Mouse (Mus musculus) Patski (cell line): ENCODE measurements around the gene Ift122. TPM values are rescaled to one million over a fixed set of nuclear protein-coding genes. Genes with fewer than 3 reads are reported as not detected.

Source experiments
- ATAC-seq: fragments of 100-300 bp; one replicate; pipeline ENCODE4 v1.8.0; 2021
- CTCF ChIA-PET: fragments of 350-600 bp; sonication (Branson Sonifier 250); formaldehyde crosslinking; loops from one replicate; lab custom pipeline; 2022; ENCODE audit warnings: inconsistent platforms; lab: Charles Lee
- POLR2A ChIA-PET: fragments of 350-600 bp; sonication (Branson Sonifier 250); formaldehyde crosslinking; loops from one replicate; lab custom pipeline; 2022; ENCODE audit warnings: antibody characterized with exemption, inconsistent platforms; lab: Charles Lee
- DNase-seq: peaks from one replicate; pipeline ENCODE4 v3.0.0-alpha.2; 2011; ENCODE audit warnings: low read depth, low spot score
- H3K27me3 ChIP-seq: fragments of 371-371 bp; one replicate; pipeline ENCODE4 v1.5.1; 2021
- CTCF ChIP-seq: fragments of 100-300 bp; IDR thresholded peaks from one replicate; pipeline ENCODE4 v1.5.1; 2021
- in situ Hi-C: fragments of 300-500 bp; cut with MboI; formaldehyde crosslinking; loops from 3 replicates; pipeline ENCODE4 v1.11.1; 2018; ENCODE audit warnings: low pct_unique_long_range_greater_than_20kb, mixed read lengths
- polyA plus RNA-seq: library from polyadenylated mRNA; unstranded; gene quantifications from one replicate; pipeline ENCODE4 v1.2.3, GENCODE M21; 2021

The Ift122 gene
- polyA plus RNA-seq, 1 experiment from 2014 or later = 41.6 TPM

GRCm38 (mm10) chr6:115935544-115935943 lies 82.3 kb downstream of the Ift122 start:
- in situ Hi-C loops = no loop called here
- ChIA-PET POLR2A (no interaction called here), CTCF (interaction anchor here (0.9 kb wide), 1 partner anchor 44 kb away, joined by 3 read pairs; no protein-coding TSS in a partner anchor)
- no peaks in the 10 kb centered on the region for H3K27me3 ChIP-seq
- no peak for DNase-seq
- TF ChIP-seq CTCF = no peak
- ATAC-seq = no peak

DNA sequence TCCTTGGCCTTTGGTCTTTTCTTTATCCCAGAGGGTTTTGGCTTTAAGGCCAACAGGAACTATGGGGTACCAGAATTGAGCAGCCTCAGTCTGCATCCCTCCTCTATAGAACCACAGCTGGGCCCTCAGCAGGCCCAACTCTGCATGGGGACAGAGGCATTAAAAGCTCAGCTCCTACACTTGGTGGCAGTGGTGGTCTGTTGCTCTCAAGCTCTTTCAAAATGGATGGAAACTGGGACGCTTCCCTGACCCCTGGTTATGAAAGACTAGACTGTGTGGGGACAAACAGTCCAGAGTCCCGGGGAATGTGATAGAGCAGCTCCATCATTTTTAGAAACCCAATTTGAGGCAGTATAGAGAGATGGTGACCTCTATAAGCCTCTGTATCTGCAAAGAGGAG lies 84.7 kb downstream of the Ift122 start:
- DNase-seq (no peak), ATAC-seq (no peak)
- CTCF ChIA-PET = interaction anchor here (1.4 kb wide), 1 partner anchor 22 kb away, joined by 3 read pairs; no protein-coding TSS in a partner anchor
- in situ Hi-C loops = no loop called here
- POLR2A ChIA-PET = no interaction called here
- H3K27me3 ChIP-seq = no peaks in the 10 kb centered on the region
- no peak for TF ChIP-seq CTCF

DNA sequence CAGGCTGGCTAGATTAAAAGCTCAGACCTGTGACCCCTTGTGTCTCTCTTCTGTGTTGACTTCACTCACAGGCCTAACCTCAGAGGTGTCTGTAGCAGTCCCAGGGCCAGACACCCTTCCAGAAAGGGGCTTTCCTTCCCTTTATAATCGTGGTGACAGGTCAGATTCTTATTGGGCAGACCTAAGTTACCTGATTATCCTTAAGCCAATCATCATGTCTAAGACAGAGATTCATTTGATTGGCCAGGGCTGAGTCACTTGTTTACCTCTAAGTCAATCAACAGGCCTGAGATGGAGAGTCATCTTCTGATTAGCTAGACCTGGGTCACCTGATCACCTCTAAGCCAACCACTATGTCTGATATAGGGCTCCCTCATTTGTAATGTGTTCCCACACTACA lies 85.5 kb downstream of the Ift122 start:
- H3K27me3 ChIP-seq = no peaks in the 10 kb centered on the region
- DNase-seq (no peak), ATAC-seq (no peak)
- TF ChIP-seq CTCF = no peak
- ChIA-PET POLR2A (no interaction called here), CTCF (interaction anchor here (1.4 kb wide), 1 partner anchor 22 kb away, joined by 3 read pairs; no protein-coding TSS in a partner anchor)
- in situ Hi-C loops = no loop called here

GRCm38 (mm10) chr6:115940603-115941002 lies 87.3 kb downstream of the Ift122 start:
- in situ Hi-C loops = no loop called here
- CTCF ChIA-PET = no interaction called here

DNA sequence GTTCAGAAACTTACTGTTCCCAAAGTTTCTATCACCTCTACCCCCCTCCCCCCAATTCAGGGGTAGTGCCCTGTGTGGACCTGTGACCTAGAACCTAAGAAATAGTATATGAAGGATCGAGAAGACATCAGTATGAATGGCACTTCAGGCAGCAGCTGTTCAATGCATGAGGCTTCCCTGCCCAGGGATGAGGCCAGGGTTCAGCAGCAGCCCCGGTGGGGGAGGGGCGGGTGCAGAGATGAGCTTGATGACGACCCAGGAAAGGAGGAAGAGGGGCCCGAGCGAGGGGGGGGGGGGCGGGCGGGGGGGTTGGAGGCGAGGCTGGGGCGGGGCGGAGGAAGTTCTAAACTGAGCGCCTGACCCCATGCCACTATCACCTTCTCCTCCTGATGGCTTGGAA lies 87.9 kb downstream of the Ift122 start:
- CTCF ChIA-PET = no interaction called here
- TF ChIP-seq CTCF = no peak
- DNase-seq = no peak
- no peak for ATAC-seq
- H3K27me3 ChIP-seq = no peaks in the 10 kb centered on the region
- POLR2A ChIA-PET = no interaction called here
- in situ Hi-C loops = no loop called here

More at GRCm38 (mm10) chr6:115940603-115941002, 87.3 kb downstream of the Ift122 start:
- ATAC-seq = no peak
- TF ChIP-seq CTCF = no peak
- POLR2A ChIA-PET = no interaction called here
- no peak for DNase-seq
- no peaks in the 10 kb centered on the region for H3K27me3 ChIP-seq

DNA sequence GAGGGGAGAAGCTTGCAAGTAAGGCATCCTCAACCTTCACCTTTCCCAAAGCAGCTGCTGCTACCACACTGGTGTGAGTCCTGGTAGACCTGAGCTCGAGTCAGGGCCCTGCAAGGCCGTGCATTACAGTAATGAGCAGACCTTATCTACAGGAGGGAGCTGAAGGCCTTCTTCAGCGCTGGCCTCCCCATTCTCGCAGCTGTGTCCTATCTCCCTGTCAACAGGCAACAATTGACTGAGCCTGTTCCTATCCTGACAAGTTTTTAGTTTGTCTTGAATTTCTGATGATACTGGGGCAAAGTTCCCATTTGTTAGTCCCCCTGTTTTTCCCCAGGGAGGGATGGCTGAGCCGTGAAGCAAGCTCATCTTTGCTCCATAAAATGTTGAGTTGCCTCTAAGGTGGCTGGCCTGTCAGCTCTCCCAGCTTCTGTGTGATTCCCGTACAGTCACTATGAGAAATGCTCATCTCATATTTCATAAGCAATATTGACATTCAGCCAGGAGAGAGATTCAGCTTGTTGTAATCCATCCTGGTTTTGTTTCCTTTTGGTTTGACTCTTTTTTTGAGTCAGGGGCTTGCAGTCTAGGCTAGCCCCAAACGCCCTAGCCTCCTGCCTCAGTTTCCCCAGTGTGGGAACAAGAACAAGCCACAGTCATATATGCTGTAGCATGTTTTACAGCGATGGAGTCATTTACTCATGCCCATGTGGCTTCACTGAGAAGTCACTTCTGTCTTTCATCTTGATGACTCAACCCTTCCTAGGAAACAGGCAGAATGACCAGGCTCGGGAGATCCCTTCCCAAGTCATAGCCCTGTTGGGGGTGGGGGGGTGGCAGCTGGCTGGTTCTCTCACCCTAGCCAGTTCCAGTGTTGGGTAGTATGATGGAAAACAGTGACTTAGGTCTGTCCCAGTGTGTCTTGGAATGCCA lies 90.5 kb downstream of the Ift122 start:
- TF ChIP-seq CTCF = no peak
- in situ Hi-C loops = no loop called here
- ATAC-seq (no peak), DNase-seq (no peak)
- H3K27me3 ChIP-seq = no peaks in the 10 kb centered on the region
- POLR2A ChIA-PET = interaction anchor here (0.9 kb wide), 1 partner anchor 88 kb away, joined by 3 read pairs; no protein-coding TSS in a partner anchor
- CTCF ChIA-PET = interaction anchor here (1.2 to 1.8 kb wide), 2 partner anchors 13 to 18 kb away, joined by 4 to 10 read pairs; partner anchors contain the start of gene Rho

DNA sequence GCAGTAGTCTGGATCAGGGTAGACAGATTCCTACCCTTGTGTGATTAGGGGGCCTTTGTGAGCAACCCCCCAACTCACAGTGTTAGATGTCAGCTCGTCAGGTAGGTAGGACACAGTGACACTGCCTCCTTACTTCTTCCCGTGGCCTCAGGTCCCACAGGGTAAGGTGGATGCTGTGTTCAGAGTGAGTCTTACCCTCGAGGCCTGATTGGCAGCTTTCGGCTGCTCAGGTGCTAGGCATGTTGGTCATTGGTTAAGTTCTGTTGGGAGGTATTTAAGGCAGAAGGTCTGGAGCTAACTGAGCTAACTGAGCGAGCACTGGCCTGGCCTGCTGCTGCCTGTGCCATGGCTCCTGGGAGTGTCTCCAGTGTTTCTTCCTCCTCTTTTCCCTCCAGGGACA lies 91.4 kb downstream of the Ift122 start, which contains the start of gene H1foo:
Gene H1foo (plus strand): TSS at position 301 of the 400 bp plus-strand sequence.
- ATAC-seq (no peak), DNase-seq (no peak)
- in situ Hi-C loops = no loop called here
- H3K27me3 ChIP-seq = no peaks in the 10 kb centered on the region
- ChIA-PET CTCF (interaction anchor here (1.1 kb wide), 1 partner anchor 33 kb away, joined by 3 read pairs; no protein-coding TSS in a partner anchor), POLR2A (no interaction called here)
- no peak for TF ChIP-seq CTCF

DNA sequence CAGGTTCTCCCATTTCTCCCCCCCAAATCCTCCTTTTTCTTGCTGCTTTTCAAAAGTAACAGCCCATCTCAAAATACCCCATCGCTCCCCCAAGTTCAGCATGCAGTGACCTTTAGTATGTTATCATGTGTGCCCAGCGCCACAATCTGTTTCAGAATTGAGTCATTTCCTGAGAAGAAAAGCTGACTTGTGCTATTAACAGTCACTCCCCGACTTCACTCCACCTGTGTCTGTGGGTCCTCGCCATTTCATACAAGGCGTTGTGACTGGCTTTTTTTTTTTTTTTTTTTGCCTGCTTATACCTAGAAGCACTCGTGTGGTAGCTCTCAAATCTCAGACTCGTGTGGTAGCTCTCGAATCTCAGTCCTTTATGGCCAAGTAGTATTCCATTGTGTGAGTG lies 92.4 kb downstream of the Ift122 start:
- in situ Hi-C loops = no loop called here

DNA sequence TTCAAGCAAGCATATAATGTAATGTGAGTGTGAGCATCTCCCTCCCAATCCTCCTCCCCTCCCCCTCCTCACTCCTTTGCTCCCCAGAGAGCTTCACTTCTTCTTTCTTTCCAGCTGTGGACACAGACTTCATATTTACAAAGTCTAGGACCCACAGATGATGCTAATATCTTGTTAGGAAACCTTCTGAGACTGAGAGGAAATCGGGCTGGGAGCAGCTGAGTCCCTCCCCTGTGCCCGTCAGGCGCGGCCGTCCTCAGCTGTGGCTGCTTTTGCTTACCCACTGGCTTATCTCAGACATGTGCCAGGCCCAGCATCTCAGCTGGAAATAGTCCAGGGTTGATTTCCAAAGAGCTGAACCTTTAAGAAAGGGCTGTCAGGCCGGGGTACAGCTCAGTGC lies 93.1 kb downstream of the Ift122 start:
- POLR2A ChIA-PET = no interaction called here
- no peak for TF ChIP-seq CTCF
- in situ Hi-C loops = no loop called here
- no peaks in the 10 kb centered on the region for H3K27me3 ChIP-seq
- DNase-seq = no peak
- CTCF ChIA-PET = interaction anchor here (1.1 kb wide), 1 partner anchor 25 kb away, joined by 3 read pairs; no protein-coding TSS in a partner anchor
- no peak for ATAC-seq

More for the DNA sequence above, 92.4 kb downstream of the Ift122 start:
- DNase-seq (no peak), ATAC-seq (no peak)
- TF ChIP-seq CTCF = no peak
- H3K27me3 ChIP-seq = no peaks in the 10 kb centered on the region
- POLR2A ChIA-PET = no interaction called here
- CTCF ChIA-PET = interaction anchor here (1.1 kb wide), 2 partner anchors 26 to 32 kb away, joined by 3 read pairs; no protein-coding TSS in a partner anchor

DNA sequence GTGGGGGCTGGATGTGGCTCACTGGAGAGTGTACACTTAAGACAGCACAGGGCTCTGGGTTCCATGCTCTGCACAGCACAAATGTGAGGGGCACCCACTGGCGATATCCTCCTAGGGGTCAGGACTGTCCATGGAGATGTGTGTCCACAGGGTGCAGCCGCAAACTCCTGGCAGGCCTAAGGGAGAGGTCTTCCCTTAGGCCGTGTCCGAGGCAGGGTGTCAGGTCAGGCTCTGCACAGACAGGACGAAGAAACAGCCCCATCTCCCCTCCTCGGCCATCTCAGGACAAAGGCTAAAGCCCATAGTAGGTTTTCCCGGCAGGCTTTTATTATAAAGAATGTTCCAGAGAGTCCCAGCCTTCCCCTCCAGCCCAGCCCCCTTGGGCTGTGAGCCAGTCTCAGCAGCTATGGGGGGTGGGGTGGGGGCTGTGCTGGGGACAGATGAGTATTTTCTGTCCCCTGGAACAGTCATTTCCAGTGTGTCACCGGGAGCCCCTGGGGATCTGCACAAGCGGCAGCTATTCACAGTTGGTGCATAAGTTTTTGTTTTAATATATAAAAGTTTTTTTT lies 101.3 kb downstream of the Ift122 start:
- POLR2A ChIA-PET = no interaction called here
- CTCF ChIA-PET = no interaction called here
- ATAC-seq (no peak), DNase-seq (no peak)
- in situ Hi-C loops = no loop called here
- no peak for TF ChIP-seq CTCF
- no peaks in the 10 kb centered on the region for H3K27me3 ChIP-seq

DNA sequence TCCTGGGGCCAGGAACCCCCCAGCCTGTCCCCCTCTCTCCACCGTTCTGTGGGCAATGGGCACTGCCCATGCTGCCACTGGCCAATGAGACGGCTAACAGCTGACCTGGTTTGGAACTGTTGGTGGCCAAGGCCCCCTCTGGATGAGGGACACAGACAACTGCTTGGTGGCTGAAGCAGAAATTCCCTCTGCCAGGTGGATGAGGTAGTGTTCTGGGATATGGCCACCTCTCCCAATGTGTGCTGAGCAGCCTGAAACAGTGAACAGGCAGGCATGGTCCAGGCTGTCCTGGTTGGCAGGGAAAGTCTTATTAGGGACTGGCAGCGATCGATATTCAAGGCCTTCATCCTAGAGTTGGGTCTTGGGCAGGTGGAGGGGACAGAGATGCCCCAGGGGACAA lies 101.9 kb downstream of the Ift122 start:
- ATAC-seq (no peak), DNase-seq (no peak)
- in situ Hi-C loops = no loop called here
- POLR2A ChIA-PET = no interaction called here
- no peaks in the 10 kb centered on the region for H3K27me3 ChIP-seq
- CTCF ChIA-PET = no interaction called here
- TF ChIP-seq CTCF = no peak
